Mouse (Mus musculus) E14TG2a.4 (cell line): ENCODE data around the gene Olfr801.

Source experiments
- H3K27me3 ChIP-seq: 2 replicates; pipeline ENCODE4 v1.6.1; 2014; ENCODE audit warnings: low read length, control low read depth; ENCODE audit not compliant: insufficient read depth
- H3K36me3 ChIP-seq: 2 replicates; pipeline ENCODE4 v1.6.1; 2014; ENCODE audit warnings: low read length, control low read depth; ENCODE audit not compliant: insufficient read depth
- H3K4me1 ChIP-seq: replicated peaks from 2 replicates; pipeline ENCODE4 v1.6.1; 2014; ENCODE audit warnings: low read depth, low read length, control low read depth
- H3K4me3 ChIP-seq: replicated peaks from 2 replicates; pipeline ENCODE4 v1.5.1; 2014; ENCODE audit warnings: mild to moderate bottlenecking, low read length
- H3K9me3 ChIP-seq: 2 replicates; pipeline ENCODE4 v1.6.1; 2014; ENCODE audit warnings: low read length, control low read depth
- CTCF ChIP-seq: conservative IDR thresholded peaks from 2 replicates; pipeline ENCODE4 v1.5.1; 2014; ENCODE audit warnings: low read length
- NANOG ChIP-seq: IDR thresholded peaks from 2 replicates; pipeline ENCODE4 v1.6.1; 2014; ENCODE audit warnings: borderline replicate concordance, low read length, mixed read lengths
- POU5F1 ChIP-seq: IDR thresholded peaks from 2 replicates; pipeline ENCODE4 v1.6.1; 2014; ENCODE audit warnings: low read length, borderline replicate concordance

Olfr801 gene

GRCm38 (mm10) chr10:129673765-129674164 lies at the start of gene Olfr801:
Gene Olfr801, minus strand, starts transcription at chr10:129673865.
- Histone ChIP-seq H3K36me3 (no peaks in the 10 kb centered on the region), H3K27me3 (no peaks in the 10 kb centered on the region), H3K4me1 (no peaks in the 10 kb centered on the region), H3K9me3 (no peaks in the 10 kb centered on the region), H3K4me3 (no peak within 1 kb of the TSS)
- TF ChIP-seq CTCF (no peak), POU5F1 (no peak), NANOG (no peak)

- Histone ChIP-seq H3K36me3 (no peaks in the 10 kb centered on the region), H3K9me3 (no peaks in the 10 kb centered on the region), H3K4me3 (no peak within 1 kb of the TSS), H3K27me3 (no peaks in the 10 kb centered on the region), H3K4me1 (no peaks in the 10 kb centered on the region)
- TF ChIP-seq POU5F1: no peak
- no peak for TF ChIP-seq CTCF
- TF ChIP-seq NANOG: no peak
These were observed 29.2 kb upstream of the Olfr801 start, which contains the start of gene Olfr804 for GRCm38 (mm10) chr10:129702910-129703309. Gene Olfr804, plus strand, starts transcription at chr10:129703210.

GRCm38 (mm10) chr10:129694186-129694585 lies 20.5 kb upstream of the Olfr801 start, which contains the start of gene Olfr803:
Gene Olfr803, minus strand, starts transcription at chr10:129694286.
- no peaks in the 10 kb centered on the region for H3K36me3 ChIP-seq
- no peaks in the 10 kb centered on the region for H3K9me3 ChIP-seq
- H3K4me3 ChIP-seq: no peak within 1 kb of the TSS
- H3K27me3 ChIP-seq: no peaks in the 10 kb centered on the region
- TF ChIP-seq POU5F1 (no peak), CTCF (no peak), NANOG (no peak)
- no peaks in the 10 kb centered on the region for H3K4me1 ChIP-seq

GRCm38 (mm10) chr10:129688069-129688468 lies 14.4 kb upstream of the Olfr801 start, which contains the start of gene Olfr802:
Gene Olfr802, minus strand, starts transcription at chr10:129688169.
- Histone ChIP-seq H3K4me3 (no peak within 1 kb of the TSS), H3K9me3 (no peaks in the 10 kb centered on the region), H3K36me3 (no peaks in the 10 kb centered on the region), H3K27me3 (no peaks in the 10 kb centered on the region), H3K4me1 (no peaks in the 10 kb centered on the region)
- TF ChIP-seq POU5F1: no peak
- no peak for TF ChIP-seq NANOG
- TF ChIP-seq CTCF: no peak

DNA sequence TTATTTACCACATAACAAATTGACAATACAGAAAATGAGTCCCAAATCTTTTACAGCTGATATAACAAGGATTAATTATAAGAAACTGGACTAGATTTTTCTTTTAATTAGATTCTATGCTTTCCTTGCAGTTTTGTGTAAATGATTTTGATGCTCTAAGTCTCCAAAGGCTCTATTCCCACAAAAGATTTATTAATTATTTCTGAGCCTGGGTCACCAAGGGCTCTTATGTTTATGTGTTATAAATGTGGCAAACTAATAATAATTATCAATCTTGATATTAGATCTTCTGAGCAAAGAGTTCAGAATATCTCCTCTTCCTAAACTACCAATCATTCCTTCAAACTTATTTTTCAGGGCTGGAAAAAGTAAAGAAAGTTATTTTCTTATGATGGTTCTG lies 16.3 kb downstream of the Olfr801 start, which contains the start of gene Olfr800:
TSS of gene Olfr800 (plus strand) at position 301 of the 400 bp plus-strand sequence.
- Histone ChIP-seq H3K9me3 (no peaks in the 10 kb centered on the region), H3K4me3 (no peak within 1 kb of the TSS), H3K4me1 (no peaks in the 10 kb centered on the region), H3K36me3 (no peaks in the 10 kb centered on the region), H3K27me3 (no peaks in the 10 kb centered on the region)
- TF ChIP-seq POU5F1 (no peak), CTCF (no peak), NANOG (no peak)

- Histone ChIP-seq H3K9me3 (no peaks in the 10 kb centered on the region), H3K27me3 (no peaks in the 10 kb centered on the region), H3K4me3 (no peak overlapping the region), H3K36me3 (no peaks in the 10 kb centered on the region), H3K4me1 (no peaks in the 10 kb centered on the region)
- TF ChIP-seq NANOG (no peak), POU5F1 (no peak), CTCF (no peak)
These were observed 21.9 kb downstream of the Olfr801 start for GRCm38 (mm10) chr10:129651763-129652162.

DNA sequence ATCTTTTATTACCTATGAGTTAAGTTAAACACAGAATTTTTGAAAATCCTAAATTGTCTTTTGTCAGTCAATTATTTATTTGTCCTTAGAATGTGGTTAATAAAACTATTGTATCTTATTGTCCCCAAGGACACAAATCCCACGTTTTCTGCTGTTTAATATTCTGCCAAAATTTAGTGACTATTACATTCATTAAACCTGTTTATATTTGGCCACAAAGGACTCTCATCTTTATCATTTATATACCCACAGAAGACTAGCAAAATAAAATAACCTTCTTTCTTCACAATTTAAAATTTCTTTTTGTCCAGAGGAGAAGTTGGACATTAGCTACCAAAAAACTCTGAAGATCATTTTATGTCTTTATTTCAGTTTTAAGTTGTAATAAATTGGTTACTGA lies 36.5 kb downstream of the Olfr801 start, which contains the start of gene Olfr799:
TSS of gene Olfr799 (plus strand) at position 301 of the 400 bp plus-strand sequence.
- TF ChIP-seq POU5F1 (no peak), CTCF (no peak), NANOG (no peak)
- no peaks in the 10 kb centered on the region for H3K4me1 ChIP-seq
- H3K4me3 ChIP-seq: no peak within 1 kb of the TSS
- no peaks in the 10 kb centered on the region for H3K27me3 ChIP-seq
- H3K36me3 ChIP-seq: no peaks in the 10 kb centered on the region
- H3K9me3 ChIP-seq: no peaks in the 10 kb centered on the region

DNA sequence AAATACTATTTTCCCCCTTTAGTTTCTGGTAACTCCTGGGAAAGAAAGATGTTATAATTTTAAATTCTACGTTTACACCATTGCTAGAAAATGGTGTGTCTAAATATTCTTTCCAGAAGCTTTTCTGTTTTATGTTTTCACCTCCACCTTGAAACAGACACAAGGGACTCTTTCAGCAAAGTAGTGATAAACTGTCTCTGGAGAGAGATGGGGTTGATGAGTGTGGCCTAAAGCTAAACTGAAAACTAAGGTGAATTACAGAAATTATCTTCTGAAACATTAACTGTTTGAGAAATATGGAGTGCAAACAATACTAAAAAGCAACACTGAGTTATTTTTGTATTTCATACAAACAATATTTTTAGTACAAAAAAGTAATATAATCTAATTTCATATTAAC lies 45.8 kb downstream of the Olfr801 start, which contains the start of gene Olfr798:
TSS of gene Olfr798 (minus strand) at position 101 of the 400 bp plus-strand sequence.
- no peaks in the 10 kb centered on the region for H3K4me1 ChIP-seq
- no peaks in the 10 kb centered on the region for H3K36me3 ChIP-seq
- H3K9me3 ChIP-seq: no peaks in the 10 kb centered on the region
- no peaks in the 10 kb centered on the region for H3K27me3 ChIP-seq
- no peak within 1 kb of the TSS for H3K4me3 ChIP-seq
- no peak for TF ChIP-seq CTCF
- no peak for TF ChIP-seq NANOG
- TF ChIP-seq POU5F1: no peak

DNA sequence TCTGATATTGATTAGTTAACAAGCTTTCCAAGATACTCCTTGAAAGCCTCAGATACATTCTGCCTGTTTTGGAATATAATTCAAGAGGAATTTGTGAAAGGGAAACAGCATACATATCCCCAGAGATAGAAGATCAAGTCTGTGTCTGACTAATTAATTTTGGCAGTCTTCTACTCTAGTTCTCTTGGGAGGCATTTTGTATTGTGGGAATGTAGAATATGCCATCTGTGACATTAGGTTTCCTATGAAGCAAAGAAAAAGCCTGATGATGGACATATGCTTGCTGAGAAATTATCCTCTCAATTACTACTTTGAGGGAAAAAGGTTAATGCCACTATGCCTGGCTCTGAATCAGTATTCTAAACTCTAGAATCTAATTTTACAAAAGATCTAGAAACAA lies 50.4 kb downstream of the Olfr801 start:
- Histone ChIP-seq H3K27me3 (no peaks in the 10 kb centered on the region), H3K9me3 (no peaks in the 10 kb centered on the region), H3K4me1 (no peaks in the 10 kb centered on the region), H3K4me3 (no peak overlapping the region), H3K36me3 (no peaks in the 10 kb centered on the region)
- TF ChIP-seq POU5F1 (no peak), NANOG (no peak), CTCF (no peak)
